Mouse (Mus musculus): ENCODE measurements around the gene BC030870. TPM values are rescaled to one million over a fixed set of nuclear protein-coding genes. Genes with fewer than 3 reads are reported as not detected.

BC030870 gene
- polyA plus RNA-seq, 1 experiment, result 3.6 TPM

- Histone ChIP-seq H3K4me1 (ENCODE audit: control insufficient read depth, insufficient read depth, insufficient read length, low read length) (no peaks in the 10 kb centered on the region), H3K27ac (ENCODE audit: insufficient read depth, low read depth, low read length) (no peak overlapping the region), H3K36me3 (ENCODE audit: control insufficient read depth, insufficient read depth, low read length) (peaks cover 23% of the 10 kb centered on the region), H3K27me3 (ENCODE audit: control insufficient read depth, insufficient read depth, low read length) (no peaks in the 10 kb centered on the region), H3K4me3 (ENCODE audit: low read depth, low read length) (no peak overlapping the region)
- WGBS, result 93% methylated on average over 7 of the region's 7 CpGs
- TF ChIP-seq POLR2A (IDR thresholded peaks at IDR 0.05; ENCODE audit: low read depth, low read length) (no peak), CTCF (IDR thresholded peaks at IDR 0.05; ENCODE audit: extremely low read depth, insufficient read length, insufficient replicate concordance, low read depth, low read length) (no peak)
These were observed 25.7 kb downstream of the BC030870 start for GRCm38 (mm10) chr8:65103632-65104031.

DNA sequence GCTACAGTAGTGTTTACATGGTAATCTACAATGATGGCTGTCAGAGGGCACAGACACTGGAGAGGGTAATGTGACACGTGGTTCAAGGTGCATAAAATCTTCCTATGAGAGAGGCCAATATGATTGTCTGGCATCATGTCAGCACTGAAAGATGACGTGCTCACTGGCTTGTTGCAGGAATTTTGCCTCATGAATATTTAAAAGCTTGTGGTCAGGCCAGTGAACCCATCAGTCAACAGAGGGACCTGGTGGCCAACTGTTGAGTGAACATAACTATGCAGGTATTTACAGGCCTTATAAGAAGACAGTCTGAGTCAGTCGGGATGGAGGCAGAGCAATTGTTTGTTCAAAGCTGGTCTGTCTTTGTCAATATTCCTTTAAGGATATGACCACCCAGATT is 29.6 kb downstream of the BC030870 start:
- TF ChIP-seq CTCF (IDR thresholded peaks at IDR 0.05; ENCODE audit: extremely low read depth, insufficient read length, insufficient replicate concordance, low read depth, low read length) (no peak), POLR2A (IDR thresholded peaks at IDR 0.05; ENCODE audit: low read depth, low read length) (no peak)
- H3K27ac ChIP-seq (ENCODE audit: insufficient read depth, low read depth, low read length), result no peak overlapping the region
- 63% methylated on average over 3 of the region's 3 CpGs for WGBS
- H3K4me1 ChIP-seq (ENCODE audit: control insufficient read depth, insufficient read depth, insufficient read length, low read length), result no peaks in the 10 kb centered on the region
- peaks cover 16% of the 10 kb centered on the region for H3K36me3 ChIP-seq (ENCODE audit: control insufficient read depth, insufficient read depth, low read length)
- no peaks in the 10 kb centered on the region for H3K27me3 ChIP-seq (ENCODE audit: control insufficient read depth, insufficient read depth, low read length)
- H3K4me3 ChIP-seq (ENCODE audit: low read depth, low read length), result no peak overlapping the region

- TF ChIP-seq CTCF (IDR thresholded peaks at IDR 0.05; ENCODE audit: extremely low read depth, insufficient read length, insufficient replicate concordance, low read depth, low read length), result no peak
- TF ChIP-seq POLR2A (IDR thresholded peaks at IDR 0.05; ENCODE audit: low read depth, low read length), result no peak
- Histone ChIP-seq H3K4me1 (ENCODE audit: control insufficient read depth, insufficient read depth, insufficient read length, low read length) (no peaks in the 10 kb centered on the region), H3K4me3 (ENCODE audit: low read depth, low read length) (no peak overlapping the region), H3K27me3 (ENCODE audit: control insufficient read depth, insufficient read depth, low read length) (no peaks in the 10 kb centered on the region), H3K36me3 (ENCODE audit: control insufficient read depth, insufficient read depth, low read length) (peaks cover 4% of the 10 kb centered on the region), H3K27ac (ENCODE audit: insufficient read depth, low read depth, low read length) (no peak overlapping the region)
- 20% methylated on average over 7 of the region's 7 CpGs for WGBS
These were observed 31.5 kb downstream of the BC030870 start for GRCm38 (mm10) chr8:65097760-65098415.

GRCm38 (mm10) chr8:65089781-65090180 is 39.6 kb downstream of the BC030870 start:
- no peak for TF ChIP-seq POLR2A (IDR thresholded peaks at IDR 0.05; ENCODE audit: low read depth, low read length)
- no peak for TF ChIP-seq CTCF (IDR thresholded peaks at IDR 0.05; ENCODE audit: extremely low read depth, insufficient read length, insufficient replicate concordance, low read depth, low read length)

GRCm38 (mm10) chr8:65088120-65088519 is 41.2 kb downstream of the BC030870 start:
- Histone ChIP-seq H3K27ac (ENCODE audit: insufficient read depth, low read depth, low read length) (no peak overlapping the region), H3K4me1 (ENCODE audit: control insufficient read depth, insufficient read depth, insufficient read length, low read length) (no peaks in the 10 kb centered on the region), H3K27me3 (ENCODE audit: control insufficient read depth, insufficient read depth, low read length) (no peaks in the 10 kb centered on the region), H3K36me3 (ENCODE audit: control insufficient read depth, insufficient read depth, low read length) (peaks cover 14% of the 10 kb centered on the region), H3K4me3 (ENCODE audit: low read depth, low read length) (no peak overlapping the region)
- 94% methylated on average over 12 of the region's 12 CpGs for WGBS
- no peak for TF ChIP-seq CTCF (IDR thresholded peaks at IDR 0.05; ENCODE audit: extremely low read depth, insufficient read length, insufficient replicate concordance, low read depth, low read length)
- no peak for TF ChIP-seq POLR2A (IDR thresholded peaks at IDR 0.05; ENCODE audit: low read depth, low read length)

More at GRCm38 (mm10) chr8:65089781-65090180, 39.6 kb downstream of the BC030870 start:
- 81% methylated on average over 7 of the region's 7 CpGs for WGBS
- Histone ChIP-seq H3K27me3 (ENCODE audit: control insufficient read depth, insufficient read depth, low read length) (no peaks in the 10 kb centered on the region), H3K4me3 (ENCODE audit: low read depth, low read length) (no peak overlapping the region), H3K36me3 (ENCODE audit: control insufficient read depth, insufficient read depth, low read length) (peaks cover 12% of the 10 kb centered on the region), H3K4me1 (ENCODE audit: control insufficient read depth, insufficient read depth, insufficient read length, low read length) (no peaks in the 10 kb centered on the region), H3K27ac (ENCODE audit: insufficient read depth, low read depth, low read length) (no peak overlapping the region)

DNA sequence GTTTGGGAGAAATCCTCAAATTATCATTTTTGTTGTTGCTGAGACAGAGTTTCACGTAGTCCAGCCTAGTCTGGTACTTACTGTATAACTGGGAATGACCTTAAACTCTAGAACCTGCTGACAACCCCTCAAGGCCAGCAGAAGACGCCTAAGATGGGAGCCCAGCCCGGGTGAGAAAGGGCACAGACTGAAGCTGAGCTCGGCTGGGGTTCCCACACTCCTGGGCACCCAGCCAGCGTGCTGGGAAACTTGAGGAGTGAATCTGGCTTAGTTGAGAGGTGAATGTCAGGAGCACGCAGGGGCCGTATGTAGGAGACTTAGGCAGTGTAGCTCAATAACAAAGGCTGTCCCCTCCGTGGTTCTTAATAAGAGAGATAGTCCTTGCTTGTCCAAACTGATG is 41.7 kb downstream of the BC030870 start:
- TF ChIP-seq CTCF (IDR thresholded peaks at IDR 0.05; ENCODE audit: extremely low read depth, insufficient read length, insufficient replicate concordance, low read depth, low read length), result no peak
- TF ChIP-seq POLR2A (IDR thresholded peaks at IDR 0.05; ENCODE audit: low read depth, low read length), result no peak
- WGBS, result 79% methylated on average over 8 of the region's 8 CpGs
- Histone ChIP-seq H3K4me3 (ENCODE audit: low read depth, low read length) (no peak overlapping the region), H3K36me3 (ENCODE audit: control insufficient read depth, insufficient read depth, low read length) (peaks cover 14% of the 10 kb centered on the region), H3K4me1 (ENCODE audit: control insufficient read depth, insufficient read depth, insufficient read length, low read length) (no peaks in the 10 kb centered on the region), H3K27ac (ENCODE audit: insufficient read depth, low read depth, low read length) (no peak overlapping the region), H3K27me3 (ENCODE audit: control insufficient read depth, insufficient read depth, low read length) (no peaks in the 10 kb centered on the region)

- WGBS, result 89% methylated on average over 2 of the region's 2 CpGs
- Histone ChIP-seq H3K4me3 (ENCODE audit: low read depth, low read length) (no peak overlapping the region), H3K27me3 (ENCODE audit: control insufficient read depth, insufficient read depth, low read length) (no peaks in the 10 kb centered on the region), H3K36me3 (ENCODE audit: control insufficient read depth, insufficient read depth, low read length) (peaks cover 14% of the 10 kb centered on the region), H3K27ac (ENCODE audit: insufficient read depth, low read depth, low read length) (no peak overlapping the region), H3K4me1 (ENCODE audit: control insufficient read depth, insufficient read depth, insufficient read length, low read length) (no peaks in the 10 kb centered on the region)
- TF ChIP-seq CTCF (IDR thresholded peaks at IDR 0.05; ENCODE audit: extremely low read depth, insufficient read length, insufficient replicate concordance, low read depth, low read length) (no peak), POLR2A (IDR thresholded peaks at IDR 0.05; ENCODE audit: low read depth, low read length) (no peak)
These were observed 43.7 kb downstream of the BC030870 start for GRCm38 (mm10) chr8:65085680-65086079.

All from small intestine, adult 2 months (tissue).